Mouse (Mus musculus): Measurements from ENCODE around the gene Cyren. TPM values are rescaled to one million over a fixed set of nuclear protein-coding genes. Genes with fewer than 3 reads are reported as not detected.

The Cyren gene
- total RNA-seq, 2 experiments from 2014 or later, result 5.9 to 7.1 TPM

GRCm38 (mm10) chr6:34901911-34902444, 24.1 kb upstream of the Cyren start:
- DNase-seq, result no peak
- intact Hi-C loops (cut with DNase I), result no loop called here

DNA sequence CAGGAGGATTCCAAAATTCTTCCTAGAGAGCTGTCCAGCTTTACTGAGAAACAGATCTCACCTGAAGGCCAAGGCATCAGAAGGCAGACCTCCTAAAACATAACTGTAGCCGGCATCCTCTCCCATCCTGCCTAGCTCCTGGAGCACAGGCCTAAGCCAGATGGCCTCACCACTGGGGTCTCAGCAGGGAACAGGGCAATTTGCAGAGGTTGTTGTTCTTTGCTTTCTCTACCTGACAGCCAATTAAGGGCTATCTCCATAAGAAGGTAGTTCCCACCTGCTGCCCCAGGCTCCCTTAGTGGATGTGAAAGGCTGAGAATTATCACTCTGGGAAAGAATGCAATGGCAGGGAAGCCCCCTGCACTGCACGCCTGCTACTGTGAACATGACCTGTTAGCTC, 23.1 kb upstream of the Cyren start:
- intact Hi-C loops (cut with DNase I), result no loop called here

GRCm38 (mm10) chr6:34899127-34899526, 21.3 kb upstream of the Cyren start:
- intact Hi-C loops (cut with DNase I), result no loop called here
- no peak for DNase-seq

More for the DNA sequence above, 23.1 kb upstream of the Cyren start:
- DNase-seq, result no peak

DNA sequence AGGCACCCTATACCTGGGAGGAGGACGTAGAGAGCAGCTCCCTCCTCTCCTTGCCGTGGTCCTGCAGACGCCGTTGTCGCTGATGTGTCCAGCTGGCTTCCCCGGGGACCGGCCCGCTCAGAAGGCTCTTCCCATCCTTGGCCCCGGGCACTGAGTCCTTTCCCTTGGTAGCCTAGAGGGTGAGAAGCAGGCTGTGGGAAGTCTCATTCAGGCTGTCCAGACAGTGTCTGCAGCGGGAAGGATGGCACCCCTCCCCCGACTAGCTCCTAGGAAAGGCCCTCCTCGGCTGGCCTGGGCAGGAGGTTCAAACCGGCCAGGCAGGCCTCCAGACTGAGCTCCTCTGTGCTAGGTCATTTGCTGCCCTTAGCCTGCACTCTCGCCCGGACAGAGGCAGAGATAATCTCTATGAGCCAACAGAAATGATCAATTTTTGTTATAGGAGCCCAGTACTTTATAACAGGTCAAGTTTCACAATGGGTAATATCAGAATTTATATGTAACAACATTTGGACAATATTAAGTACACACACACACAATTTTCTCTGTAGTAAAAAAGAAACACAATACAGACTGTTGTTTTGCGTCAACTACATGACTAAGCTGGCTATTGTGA, 18.4 kb upstream of the Cyren start:
- no peak for DNase-seq
- intact Hi-C loops (cut with DNase I), result no loop called here

- intact Hi-C loops (cut with DNase I), result no loop called here
- DNase-seq, result no peak
These were observed 17.7 kb upstream of the Cyren start for GRCm38 (mm10) chr6:34895569-34895968.

GRCm38 (mm10) chr6:34889185-34889584, 11.3 kb upstream of the Cyren start:
- intact Hi-C loops (cut with DNase I), result no loop called here
- DNase-seq, result no peak

DNA sequence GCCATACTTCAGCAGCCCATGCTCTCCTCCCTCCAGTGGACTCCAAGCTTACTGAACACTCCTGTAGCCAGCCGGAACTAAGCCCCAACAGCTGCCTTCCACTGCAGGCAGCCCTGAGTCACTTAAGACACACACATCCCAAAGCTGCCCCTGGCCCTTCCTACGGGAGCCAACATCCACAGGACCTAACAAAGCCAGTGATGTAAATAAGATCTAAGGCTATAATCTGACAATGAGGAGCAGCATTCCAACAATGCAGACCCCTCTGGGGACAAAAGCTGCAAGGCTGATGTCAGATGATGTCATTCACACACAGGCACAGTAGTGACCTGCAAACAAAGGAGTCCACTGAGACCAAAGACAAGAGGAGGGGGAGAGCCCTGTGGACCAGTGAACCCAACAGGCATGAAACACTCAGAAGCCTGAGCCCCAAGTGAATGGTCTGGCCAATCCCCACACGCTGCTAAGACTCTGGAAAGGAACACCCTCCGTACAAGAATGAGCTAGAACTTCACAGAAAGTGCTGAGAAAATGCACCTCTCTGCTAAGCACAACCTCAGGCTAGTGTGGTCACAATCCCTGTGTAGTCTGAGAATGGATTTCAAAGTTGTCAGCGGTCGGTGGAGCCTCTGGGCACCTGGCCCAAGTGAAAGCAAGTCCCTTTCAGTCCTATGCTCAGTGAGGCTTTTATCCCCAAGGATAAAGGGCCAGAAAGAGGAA, 9.4 kb upstream of the Cyren start:
- intact Hi-C loops (cut with DNase I), result no loop called here
- no peak for DNase-seq

- no peak for DNase-seq
- intact Hi-C loops (cut with DNase I), result no loop called here
These were observed 6.9 kb upstream of the Cyren start for GRCm38 (mm10) chr6:34884724-34885123.

- no peak for DNase-seq
- intact Hi-C loops (cut with DNase I), result loop anchor here (2.0 to 5.0 kb wide), 4 partner anchors 17 to 368 kb away; partner anchors contain the start of genes Agbl3 and Tmem140
These were observed 2.1 kb upstream of the Cyren start for GRCm38 (mm10) chr6:34879911-34880475.

DNA sequence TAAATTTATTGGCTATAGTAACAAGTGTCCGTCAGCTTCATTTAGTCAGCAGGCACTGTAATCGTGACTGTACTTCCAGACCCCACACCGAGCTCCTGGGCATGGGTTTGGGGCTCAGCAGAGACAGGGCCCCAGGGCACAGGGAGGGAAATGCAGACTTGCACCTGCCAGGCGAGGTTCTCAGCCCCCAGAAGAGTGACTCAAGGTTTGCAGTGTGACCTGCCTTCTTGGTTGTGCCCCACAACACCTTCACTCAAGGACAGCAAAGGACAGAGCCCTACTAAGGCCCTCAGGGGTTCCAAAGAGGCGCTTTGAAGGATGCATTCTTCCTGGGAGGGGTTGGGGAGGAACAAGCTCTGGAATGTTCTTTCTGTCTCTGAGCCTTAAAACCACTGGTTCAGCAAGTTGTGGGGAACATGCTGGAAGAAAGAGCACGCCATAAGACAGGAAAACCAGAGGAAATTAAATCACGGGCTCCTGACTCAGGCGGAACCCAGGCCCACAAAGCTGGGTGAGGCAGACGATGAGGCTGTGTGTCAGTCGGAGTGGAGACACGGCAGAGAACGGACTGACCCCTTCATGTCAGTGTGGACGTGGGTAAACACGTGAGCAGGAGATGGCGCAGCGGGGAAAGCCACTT, 1.4 kb upstream of the Cyren start:
- DNase-seq, result no peak
- intact Hi-C loops (cut with DNase I), result loop anchor here (2.0 to 5.0 kb wide), 3 partner anchors 16 to 367 kb away; partner anchors contain the start of genes Agbl3 and Tmem140

DNA sequence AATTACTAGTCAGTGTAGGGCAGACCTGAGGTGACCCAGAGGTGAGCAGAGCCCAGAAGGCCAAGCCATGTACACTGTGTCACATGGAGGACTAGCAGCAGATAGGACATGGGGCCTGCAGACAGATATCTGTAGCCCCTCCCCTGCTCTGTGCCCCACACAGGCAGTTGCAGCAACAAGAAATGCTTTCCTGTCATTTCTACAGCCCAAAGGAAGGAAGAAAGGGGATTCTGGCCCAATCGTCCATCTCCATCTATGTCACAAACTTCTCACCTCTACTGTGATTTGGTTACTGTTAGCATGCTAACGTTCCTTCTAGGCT, 1.1 kb downstream of the Cyren start:
- DNase-seq, result no peak
- intact Hi-C loops (cut with DNase I), result loop anchor here (5.0 kb wide), 1 partner anchor 364 kb away; no protein-coding TSS in a partner anchor

- DNase-seq, result no peak
- intact Hi-C loops (cut with DNase I), result loop anchor here (5.0 kb wide), 1 partner anchor 364 kb away; no protein-coding TSS in a partner anchor
These were observed 1.7 kb downstream of the Cyren start for GRCm38 (mm10) chr6:34875966-34876834.

- intact Hi-C loops (cut with DNase I), result loop anchor here (5.0 kb wide), 1 partner anchor 363 kb away; no protein-coding TSS in a partner anchor
- peak in 1 of 2 experiments; percentile 38 for DNase-seq
These were observed 2.5 kb downstream of the Cyren start for GRCm38 (mm10) chr6:34875268-34875761.

GRCm38 (mm10) chr6:34874101-34874921, 3.5 kb downstream of the Cyren start:
- peak; percentile 82 to 86 for DNase-seq
- intact Hi-C loops (cut with DNase I), result no loop called here

DNA sequence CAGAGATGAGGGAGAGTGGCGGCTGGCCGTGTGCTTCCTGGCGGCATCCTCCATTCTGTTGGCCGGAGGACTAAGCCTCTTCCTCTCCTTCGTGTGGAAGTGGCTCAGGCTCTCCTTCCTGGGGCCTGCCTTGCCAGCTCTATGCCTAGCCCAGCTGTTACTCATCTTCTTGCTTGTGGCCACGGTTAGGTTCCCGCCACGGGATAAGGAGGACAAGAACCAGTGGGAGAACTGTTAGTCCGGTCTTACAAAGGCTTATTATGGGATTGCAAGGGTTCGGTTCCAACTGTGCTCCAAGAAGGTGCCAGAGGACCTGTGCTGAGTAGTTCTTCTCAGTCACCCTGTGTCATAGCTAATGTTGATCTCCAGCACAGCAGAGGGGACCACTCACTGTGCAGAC, 5.0 kb downstream of the Cyren start:
- DNase-seq, result no peak
- intact Hi-C loops (cut with DNase I), result no loop called here

DNA sequence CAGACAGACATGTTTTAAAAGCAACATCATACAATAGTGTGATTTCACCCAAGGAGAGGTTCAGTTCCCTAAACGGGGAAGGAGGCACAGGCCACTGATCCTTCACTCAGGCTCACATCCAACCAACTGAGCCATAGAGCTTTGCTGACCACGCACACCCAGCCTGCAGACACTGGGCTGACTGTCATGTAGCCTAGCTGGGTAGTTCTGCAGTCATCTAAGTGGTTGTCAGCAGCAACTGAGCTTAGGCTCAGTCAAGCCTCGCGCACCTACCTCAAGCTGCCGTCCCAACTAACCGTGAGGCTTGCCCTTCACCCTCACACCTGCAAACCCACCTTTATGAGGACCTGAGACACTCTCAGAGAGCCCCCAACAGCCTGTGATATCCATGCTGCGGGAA, 5.9 kb downstream of the Cyren start:
- intact Hi-C loops (cut with DNase I), result no loop called here
- no peak for DNase-seq

- intact Hi-C loops (cut with DNase I), result no loop called here
These were observed 7.1 kb downstream of the Cyren start for GRCm38 (mm10) chr6:34870724-34871123.

DNA sequence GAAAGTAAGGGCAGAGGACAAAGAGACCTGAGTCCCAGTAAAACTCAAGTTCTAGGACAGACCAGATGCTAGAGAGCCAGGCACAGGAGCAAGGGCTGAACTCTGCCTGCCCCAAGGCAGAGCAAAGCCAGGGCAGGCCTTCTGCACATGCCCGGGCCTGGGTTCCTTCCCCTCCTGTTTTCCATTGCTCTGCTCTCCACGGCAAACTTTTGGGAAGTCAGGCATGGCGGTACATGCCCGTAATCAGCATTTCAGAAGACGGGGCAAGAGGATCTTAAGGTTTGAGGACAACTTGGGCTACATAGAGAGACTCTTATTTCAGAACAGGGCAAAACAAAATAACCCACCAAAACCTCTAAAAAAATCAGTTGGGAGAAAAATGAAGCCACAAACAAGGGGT, 7.7 kb downstream of the Cyren start:
- DNase-seq, result no peak
- intact Hi-C loops (cut with DNase I), result no loop called here

More at GRCm38 (mm10) chr6:34870724-34871123, 7.1 kb downstream of the Cyren start:
- no peak for DNase-seq
